Mouse (Mus musculus): Measurements from ENCODE around the gene Nudt3.

DNA sequence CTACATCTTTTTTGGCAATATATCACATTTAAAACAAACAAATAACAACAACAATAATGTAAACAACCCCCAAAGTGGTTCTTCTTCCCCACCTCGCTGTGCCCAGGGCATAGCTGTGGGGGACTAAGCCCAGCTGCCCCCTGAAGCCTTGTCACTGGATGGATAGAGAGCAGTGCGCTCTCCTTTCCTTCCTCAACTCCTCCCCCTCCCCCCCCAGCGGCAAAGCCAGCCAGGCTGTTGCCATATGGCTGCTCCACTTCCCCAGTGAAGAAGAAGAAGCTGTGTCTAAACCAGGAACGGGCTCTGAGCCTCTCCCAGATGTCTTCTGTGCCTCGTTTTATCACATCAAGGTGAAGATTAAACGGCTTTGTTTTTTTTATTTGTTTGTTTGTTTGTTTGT is 19.8 kb upstream of the Nudt3 start:
- no peak for TF ChIP-seq EP300 (IDR thresholded peaks at IDR 0.05)
- no peak for TF ChIP-seq CTCF (IDR thresholded peaks at IDR 0.05)
